Mouse (Mus musculus) embryonic facial prominence, embryonic 11.5 days (tissue): ENCODE results near the gene Rapgef1. TPM values are rescaled to one million over a fixed set of nuclear protein-coding genes. Genes with fewer than 3 reads are reported as not detected.
"Not testable (repeated sequence)": the region's sequence is repeated elsewhere in the genome, so short reads cannot be mapped to it uniquely, and the experiment has no call there.

Source experiments
- ATAC-seq: fragments of 200-750 bp; cut with Nextera tagmentation; replicated peaks from 2 replicates; pipeline ENCODE4 v1.8.0; 2017; ENCODE audit warnings: low read depth; ENCODE audit not compliant: insufficient number of reproducible peaks, low FRiP score, low TSS enrichment
- DNase-seq: peaks from one replicate; pipeline ENCODE4 v3.0.0-alpha.2; 2015; ENCODE audit warnings: low spot score
- H3K27ac ChIP-seq: fragments of 300-500 bp; sonication (generic); replicated peaks from 2 replicates; pipeline ENCODE4 v1.5.1; 2014; ENCODE audit warnings: mild to moderate bottlenecking, low read depth, low read length, control low read depth
- H3K27me3 ChIP-seq: fragments of 300-500 bp; sonication (generic); 2 replicates; pipeline ENCODE4 v1.6.1; 2014; ENCODE audit warnings: mild to moderate bottlenecking, low read length, moderate library complexity, mixed read lengths; ENCODE audit not compliant: control insufficient read depth, insufficient read depth
- H3K36me3 ChIP-seq: fragments of 300-500 bp; sonication (generic); replicated peaks from 2 replicates; pipeline ENCODE4 v1.6.1; 2014; ENCODE audit warnings: low read depth, mild to moderate bottlenecking, low read length, moderate library complexity, mixed read lengths; ENCODE audit not compliant: control insufficient read depth, insufficient read depth
- H3K4me1 ChIP-seq: fragments of 300-500 bp; sonication (generic); 2 replicates; pipeline ENCODE4 v1.6.1; 2014; ENCODE audit warnings: low read length, mixed read lengths; ENCODE audit not compliant: control insufficient read depth, insufficient read depth
- H3K4me2 ChIP-seq: fragments of 300-500 bp; sonication (generic); 2 replicates; pipeline ENCODE4 v1.6.1; 2014; ENCODE audit warnings: low read depth, mild to moderate bottlenecking, control low read depth, low read length, moderate library complexity
- H3K4me3 ChIP-seq: fragments of 300-500 bp; sonication (generic); 2 replicates; pipeline ENCODE4 v1.5.1; 2014; ENCODE audit warnings: low read depth, low read length, control low read depth
- H3K9ac ChIP-seq: fragments of 300-500 bp; sonication (generic); replicated peaks from 2 replicates; pipeline ENCODE4 v1.6.1; 2014; ENCODE audit warnings: mild to moderate bottlenecking, control low read depth, low read length
- H3K9me3 ChIP-seq: fragments of 300-500 bp; sonication (generic); replicated peaks from 2 replicates; pipeline ENCODE4 v1.6.1; 2016; ENCODE audit warnings: mild to moderate bottlenecking, low read length, inconsistent platforms, mixed read lengths; ENCODE audit not compliant: control insufficient read depth
- WGBS: fragments of 180-500 bp; shearing (Covaris S2); extraction: QIAGEN DNeasy Blood & Tissue Kit; methylation state at CpG from one replicate; pipeline ENCODE4 v1.1.7; 2014; 5-methylcytosine and 5-hydroxymethylcytosine counted together
- polyA plus RNA-seq: library from polyadenylated mRNA; unstranded; fragments of >200 nt; fragmentation: Nextera tagmentation; extraction: Ambion mirVana; gene quantifications from 2 replicates; pipeline ENCODE4 v1.2.1, GENCODE M21; 2014

The Rapgef1 gene
- polyA plus RNA-seq, 1 experiment from 2014 or later = 14.0 TPM

- no peak overlapping the region for H3K9ac ChIP-seq
- H3K27me3 ChIP-seq = no peaks in the 10 kb centered on the region
- whole genome bisulfite sequencing = 85% methylated on average over 4 of the region's 4 CpGs
- H3K9me3 ChIP-seq = no peaks in the 10 kb centered on the region
- DNase-seq (no peak), ATAC-seq (no peak)
- H3K36me3 ChIP-seq = peaks cover 2% of the 10 kb centered on the region
- H3K4me2 ChIP-seq = no peak overlapping the region
- no peaks in the 10 kb centered on the region for H3K4me1 ChIP-seq
- no peak overlapping the region for H3K4me3 ChIP-seq
- H3K27ac ChIP-seq = no peak overlapping the region
Observed at GRCm38 (mm10) chr2:29707731-29708130, 88.2 kb downstream of the Rapgef1 start.

- not testable (repeated sequence) for DNase-seq, H3K9ac ChIP-seq, H3K4me2 ChIP-seq, ATAC-seq, H3K4me1 ChIP-seq, H3K9me3 ChIP-seq, H3K4me3 ChIP-seq, H3K27ac ChIP-seq, H3K27me3 ChIP-seq, H3K36me3 ChIP-seq
- WGBS = 91% methylated on average over 4 of the region's 4 CpGs
Observed at GRCm38 (mm10) chr2:29708209-29708608, 88.7 kb downstream of the Rapgef1 start.

GRCm38 (mm10) chr2:29711038-29711437, 91.5 kb downstream of the Rapgef1 start:
- no peaks in the 10 kb centered on the region for H3K27me3 ChIP-seq
- no peak for DNase-seq
- 83% methylated on average over 3 of the region's 3 CpGs for WGBS
- no peak overlapping the region for H3K4me3 ChIP-seq
- no peak overlapping the region for H3K9ac ChIP-seq
- no peak overlapping the region for H3K4me2 ChIP-seq
- H3K4me1 ChIP-seq = no peaks in the 10 kb centered on the region
- no peak overlapping the region for H3K27ac ChIP-seq
- H3K36me3 ChIP-seq = peaks cover 2% of the 10 kb centered on the region
- ATAC-seq = no peak
- no peaks in the 10 kb centered on the region for H3K9me3 ChIP-seq

GRCm38 (mm10) chr2:29711877-29712276, 92.4 kb downstream of the Rapgef1 start:
- 83% methylated on average over 5 of the region's 5 CpGs for WGBS
- Histone ChIP-seq H3K36me3 (no peaks in the 10 kb centered on the region; the same call in none of the 2 replicates), H3K4me2 (no peak overlapping the region), H3K4me3 (no peak overlapping the region), H3K27ac (no peak overlapping the region), H3K4me1 (no peaks in the 10 kb centered on the region), H3K9me3 (no peaks in the 10 kb centered on the region), H3K27me3 (no peaks in the 10 kb centered on the region), H3K9ac (no peak overlapping the region)
- DNase-seq = no peak
- no peak for ATAC-seq

GRCm38 (mm10) chr2:29713501-29713900, 94.0 kb downstream of the Rapgef1 start:
- Histone ChIP-seq H3K36me3 (no peaks in the 10 kb centered on the region; the same call in 1 of the 2 replicates), H3K4me2 (no peak overlapping the region), H3K27me3 (no peaks in the 10 kb centered on the region), H3K9ac (no peak overlapping the region), H3K27ac (no peak overlapping the region), H3K9me3 (no peaks in the 10 kb centered on the region), H3K4me1 (no peaks in the 10 kb centered on the region), H3K4me3 (no peak overlapping the region)
- no peak for ATAC-seq
- WGBS = 100% methylated on average over 1 of the region's 2 CpGs
- DNase-seq = no peak

- H3K4me2 ChIP-seq = no peak overlapping the region
- 93% methylated on average over 5 of the region's 5 CpGs for WGBS
- no peaks in the 10 kb centered on the region for H3K9me3 ChIP-seq
- no peaks in the 10 kb centered on the region for H3K4me1 ChIP-seq
- H3K9ac ChIP-seq = no peak overlapping the region
- H3K4me3 ChIP-seq = no peak overlapping the region
- no peak overlapping the region for H3K27ac ChIP-seq
- DNase-seq (no peak), ATAC-seq (no peak)
- H3K27me3 ChIP-seq = no peaks in the 10 kb centered on the region
- no peaks in the 10 kb centered on the region; the same call in 1 of the 2 replicates for H3K36me3 ChIP-seq
Observed at GRCm38 (mm10) chr2:29714127-29714526, 94.6 kb downstream of the Rapgef1 start.

- no peak overlapping the region for H3K4me2 ChIP-seq
- H3K27ac ChIP-seq = no peak overlapping the region
- DNase-seq (no peak), ATAC-seq (no peak)
- H3K4me1 ChIP-seq = no peaks in the 10 kb centered on the region
- H3K27me3 ChIP-seq = no peaks in the 10 kb centered on the region
- no peak overlapping the region for H3K4me3 ChIP-seq
- H3K9ac ChIP-seq = no peak overlapping the region
- no peaks in the 10 kb centered on the region; the same call in 1 of the 2 replicates for H3K36me3 ChIP-seq
- H3K9me3 ChIP-seq = no peaks in the 10 kb centered on the region
- 32% methylated on average over 7 of the region's 7 CpGs for WGBS
Observed at GRCm38 (mm10) chr2:29716143-29716542, 96.6 kb downstream of the Rapgef1 start.

GRCm38 (mm10) chr2:29716691-29717090, 97.2 kb downstream of the Rapgef1 start:
- H3K9ac ChIP-seq = no peak overlapping the region
- no peak overlapping the region for H3K4me2 ChIP-seq

More at GRCm38 (mm10) chr2:29716691-29717090, 97.2 kb downstream of the Rapgef1 start:
- 19% methylated on average over 6 of the region's 6 CpGs for WGBS
- Histone ChIP-seq H3K4me3 (no peak overlapping the region), H3K36me3 (no peaks in the 10 kb centered on the region; the same call in 1 of the 2 replicates), H3K9me3 (no peaks in the 10 kb centered on the region), H3K27me3 (no peaks in the 10 kb centered on the region), H3K27ac (no peak overlapping the region), H3K4me1 (no peaks in the 10 kb centered on the region)
- ATAC-seq = peak; percentile 85
- peak; percentile 72 for DNase-seq
